Mouse (Mus musculus) cerebellum, adult 2 months (tissue): ENCODE results near the gene Triobp.

ENCODE experiments used
- CTCF ChIP-seq: fragments of 200-500 bp; IDR thresholded peaks from 2 replicates; pipeline ENCODE4 v1.5.1; 2011; ENCODE audit warnings: low read depth, mild to moderate bottlenecking, control low read depth, low read length, moderate library complexity, borderline replicate concordance; ENCODE audit not compliant: insufficient read depth
- POLR2A ChIP-seq: fragments of 200-500 bp; IDR thresholded peaks from 2 replicates; pipeline ENCODE4 v1.6.1; 2011; ENCODE audit warnings: low read length, control low read depth, borderline replicate concordance; ENCODE audit not compliant: insufficient read depth

- TF ChIP-seq POLR2A, result no peak
- no peak for TF ChIP-seq CTCF
Measured at GRCm38 (mm10) chr15:78971626-78972025, 24.1 kb downstream of the Triobp start.
